Mouse (Mus musculus): ENCODE results near the gene Pik3r2. TPM values are rescaled to one million over a fixed set of nuclear protein-coding genes. Genes with fewer than 3 reads are reported as not detected.

Pik3r2 gene
- total RNA-seq, 2 experiments from 2014 or later = 14.3 to 16.1 TPM

DNA sequence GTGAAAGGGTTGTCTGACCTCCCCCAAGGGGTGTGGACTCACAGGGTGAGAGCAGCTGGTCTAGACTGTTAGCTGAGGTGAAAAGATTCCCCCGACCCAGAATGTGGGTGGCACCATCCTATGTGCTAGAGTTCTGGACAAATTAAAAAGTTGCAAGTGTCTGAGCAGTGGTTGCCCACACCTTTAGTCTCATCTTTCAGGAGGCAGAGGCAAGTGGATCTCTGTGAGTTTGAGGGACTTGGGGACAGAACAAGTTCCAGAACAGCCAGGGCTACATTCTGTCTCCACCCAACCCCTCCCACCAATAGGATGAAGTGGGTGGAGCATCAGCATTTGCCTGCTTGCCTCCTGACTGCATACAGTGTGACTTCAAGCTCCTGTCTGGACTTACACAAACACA lies 14.4 kb downstream of the Pik3r2 start:
- intact Hi-C loops (cut with DNase I) = no loop called here

DNA sequence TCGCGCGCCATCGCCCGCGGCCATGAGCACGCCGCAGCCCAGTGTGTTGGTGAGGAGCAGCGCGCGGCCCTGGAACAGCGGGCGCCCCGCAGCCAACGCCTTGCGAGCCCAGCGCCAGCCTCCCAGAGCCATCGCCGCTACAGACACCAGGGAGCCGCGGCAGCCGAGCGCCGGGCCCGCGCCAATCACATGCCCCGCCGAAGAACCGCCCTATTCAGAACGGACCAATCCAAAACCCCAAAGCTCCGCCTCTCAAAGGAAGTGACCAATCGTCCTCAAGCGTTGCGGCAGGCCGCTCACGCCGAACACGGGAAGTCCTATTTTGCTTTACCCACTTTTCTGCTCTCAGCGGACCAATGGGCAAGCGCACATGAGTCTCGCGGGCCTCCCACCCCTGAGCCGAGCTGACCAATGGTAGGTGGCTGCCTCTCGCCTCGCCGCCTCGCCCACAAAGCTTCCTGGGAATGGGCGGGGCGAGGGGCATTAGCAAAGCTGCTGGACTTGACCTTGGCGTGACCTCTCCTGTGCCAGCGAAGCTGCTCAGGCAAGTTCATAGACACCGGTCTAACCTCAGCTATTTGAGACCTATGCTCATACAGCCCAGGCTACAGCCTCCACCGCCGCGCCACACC lies 15.6 kb downstream of the Pik3r2 start, which contains the start of gene Mpv17l2:
Mpv17l2 (minus strand) TSS at position 172 of the 632 bp plus-strand sequence.
- intact Hi-C loops (cut with DNase I) = no loop called here
- peak; percentile 86 to 93 for DNase-seq

More for the DNA sequence above, 14.4 kb downstream of the Pik3r2 start:
- no peak for DNase-seq

DNA sequence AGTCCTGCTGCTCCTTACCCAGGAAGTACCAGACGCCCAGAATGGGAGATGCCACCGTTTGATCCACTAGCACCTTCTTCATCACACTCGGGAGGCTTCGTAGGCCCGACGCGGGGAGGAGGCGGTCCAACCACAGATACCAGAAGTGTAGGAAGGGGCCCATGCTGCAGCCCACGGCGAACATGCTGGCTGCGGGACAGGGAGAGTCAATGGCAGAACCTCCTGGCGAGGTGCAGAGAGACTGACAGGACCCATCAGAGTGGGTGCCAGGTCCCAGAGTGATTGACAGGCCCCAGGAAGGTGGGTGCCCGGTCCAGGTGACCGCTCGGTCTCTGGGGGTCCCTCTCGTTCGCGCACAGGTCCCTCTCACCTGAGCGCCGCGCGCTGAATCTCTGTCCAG lies 16.2 kb downstream of the Pik3r2 start:
- DNase-seq = no peak

DNA sequence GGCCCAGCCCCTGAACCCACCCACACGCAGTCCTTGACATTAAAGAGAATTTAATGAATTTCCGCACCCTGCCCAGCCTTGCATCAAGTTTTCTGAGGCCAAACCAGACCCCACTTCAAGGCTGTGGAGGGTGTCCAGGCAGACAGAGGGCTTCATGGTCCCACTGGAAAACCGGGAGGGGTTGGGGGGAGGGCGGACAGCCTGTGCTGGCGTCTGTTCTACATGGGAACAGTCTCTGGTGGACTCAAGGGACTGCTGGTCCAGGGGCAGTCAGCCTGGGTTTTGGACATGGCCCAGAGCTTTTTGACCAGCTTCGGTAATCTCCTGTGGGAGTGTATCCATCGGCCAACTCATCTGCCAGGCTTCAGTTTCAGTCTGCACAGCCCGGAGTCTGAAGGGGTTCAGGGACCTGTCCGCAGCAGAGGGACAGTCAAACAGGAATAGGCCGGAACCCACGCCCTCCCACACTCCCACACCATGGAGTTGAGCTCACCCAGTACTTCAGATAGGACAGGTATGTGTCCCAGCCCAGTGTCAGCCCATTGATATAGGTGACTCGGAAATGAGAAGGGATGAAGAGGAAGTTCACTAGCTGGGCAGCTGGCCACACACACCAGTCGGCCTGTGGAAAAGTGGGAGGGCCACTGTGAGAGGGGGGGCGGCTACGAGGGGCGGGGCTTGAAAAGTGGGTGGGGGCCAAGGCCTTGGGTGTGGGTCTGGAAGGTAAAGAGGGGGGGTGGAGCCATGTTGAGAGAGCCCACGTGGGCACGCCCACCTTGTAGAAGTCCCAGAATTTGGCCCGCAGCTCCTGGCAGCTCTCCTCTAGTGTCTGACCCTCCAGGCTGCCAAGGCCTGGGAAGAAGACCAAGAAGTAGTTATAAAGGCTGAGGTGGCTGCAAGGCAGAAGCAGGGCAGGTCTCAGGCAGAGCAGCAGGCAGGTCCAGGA lies 17.6 kb downstream of the Pik3r2 start:
- intact Hi-C loops (cut with DNase I) = no loop called here

More for the DNA sequence above, 16.2 kb downstream of the Pik3r2 start:
- intact Hi-C loops (cut with DNase I) = no loop called here

DNA sequence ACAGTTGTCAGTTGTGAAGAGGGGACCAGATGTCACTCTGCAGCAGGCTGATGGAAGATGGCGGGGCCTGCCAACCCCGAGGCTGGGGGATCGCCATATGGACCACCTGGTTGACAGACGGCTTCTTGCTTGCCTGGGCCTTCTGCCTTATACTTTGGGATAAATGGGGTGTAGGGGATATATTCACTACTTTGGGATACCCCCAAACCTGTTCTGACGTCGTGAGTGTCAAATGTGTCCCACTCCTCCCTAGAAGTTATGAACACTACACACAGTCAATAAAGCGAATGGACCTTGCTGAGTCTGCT lies 18.3 kb downstream of the Pik3r2 start:
- DNase-seq = peak in 1 of 2 experiments; percentile 11
- intact Hi-C loops (cut with DNase I) = no loop called here

More for the DNA sequence above, 17.6 kb downstream of the Pik3r2 start:
- peak; percentile 15 to 26 for DNase-seq

DNA sequence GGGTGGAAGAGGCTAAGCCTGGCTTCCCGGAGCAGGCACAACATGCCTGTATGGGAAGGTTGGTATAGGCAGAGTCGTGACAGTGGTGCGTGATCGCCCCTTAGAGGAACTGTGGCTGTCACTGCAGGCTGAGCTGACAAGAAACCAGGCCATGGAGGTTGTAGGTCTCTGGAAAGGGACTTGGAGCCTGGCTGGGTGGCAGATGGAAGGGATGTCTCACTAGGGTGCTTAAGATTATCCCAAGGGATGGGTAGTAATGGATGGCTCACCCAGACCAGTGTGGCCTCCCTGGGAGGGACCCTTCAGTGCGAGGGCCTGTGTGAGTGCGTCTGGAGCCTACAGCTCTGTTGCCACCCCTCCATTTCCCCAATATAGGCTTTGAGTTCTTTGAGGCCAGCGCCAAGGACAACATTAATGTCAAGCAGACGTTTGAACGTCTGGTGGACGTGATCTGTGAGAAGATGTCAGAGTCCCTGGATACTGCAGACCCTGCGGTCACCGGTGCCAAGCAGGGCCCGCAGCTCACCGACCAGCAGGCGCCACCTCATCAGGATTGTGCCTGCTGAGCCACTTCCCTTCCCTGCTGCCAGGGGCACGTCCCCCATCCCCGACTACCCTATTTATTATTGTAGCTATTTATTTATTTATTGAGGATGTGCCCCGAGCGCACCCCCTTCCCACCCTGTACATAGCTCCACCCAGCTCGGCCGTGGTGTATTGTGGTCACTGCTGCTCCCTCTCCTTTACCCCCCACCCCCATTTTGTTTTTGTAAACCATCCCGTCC lies 18.8 kb downstream of the Pik3r2 start:
- peak; percentile 8 to 15 for DNase-seq
- intact Hi-C loops (cut with DNase I) = no loop called here

DNA sequence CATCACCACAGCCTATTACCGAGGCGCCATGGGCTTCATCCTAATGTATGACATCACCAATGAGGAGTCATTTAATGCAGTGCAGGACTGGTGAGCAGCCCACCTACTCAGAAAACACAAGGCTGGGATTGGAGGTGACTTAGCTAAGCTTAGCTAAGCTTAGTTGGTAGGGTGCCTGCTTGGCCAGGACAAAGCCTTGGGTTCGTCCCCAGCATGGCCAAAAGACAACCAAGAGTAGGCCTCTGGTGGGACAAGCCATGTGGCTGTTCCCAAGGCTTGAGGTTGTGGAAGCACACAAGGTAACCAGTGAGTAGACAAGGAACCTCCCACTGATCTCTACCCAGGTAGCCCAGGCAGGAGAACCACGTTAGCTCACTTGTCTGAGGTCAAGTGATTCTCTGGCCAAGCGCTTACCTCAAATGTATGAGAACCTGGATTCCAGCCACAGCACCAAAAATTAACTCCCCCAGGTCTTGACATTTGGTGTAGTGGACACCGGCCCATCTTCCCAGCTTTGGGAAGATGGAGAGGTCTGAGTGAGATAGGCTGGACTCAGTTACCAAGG lies 20.0 kb downstream of the Pik3r2 start:
- DNase-seq = peak in 1 of 2 experiments; percentile 13
- intact Hi-C loops (cut with DNase I) = no loop called here

DNA sequence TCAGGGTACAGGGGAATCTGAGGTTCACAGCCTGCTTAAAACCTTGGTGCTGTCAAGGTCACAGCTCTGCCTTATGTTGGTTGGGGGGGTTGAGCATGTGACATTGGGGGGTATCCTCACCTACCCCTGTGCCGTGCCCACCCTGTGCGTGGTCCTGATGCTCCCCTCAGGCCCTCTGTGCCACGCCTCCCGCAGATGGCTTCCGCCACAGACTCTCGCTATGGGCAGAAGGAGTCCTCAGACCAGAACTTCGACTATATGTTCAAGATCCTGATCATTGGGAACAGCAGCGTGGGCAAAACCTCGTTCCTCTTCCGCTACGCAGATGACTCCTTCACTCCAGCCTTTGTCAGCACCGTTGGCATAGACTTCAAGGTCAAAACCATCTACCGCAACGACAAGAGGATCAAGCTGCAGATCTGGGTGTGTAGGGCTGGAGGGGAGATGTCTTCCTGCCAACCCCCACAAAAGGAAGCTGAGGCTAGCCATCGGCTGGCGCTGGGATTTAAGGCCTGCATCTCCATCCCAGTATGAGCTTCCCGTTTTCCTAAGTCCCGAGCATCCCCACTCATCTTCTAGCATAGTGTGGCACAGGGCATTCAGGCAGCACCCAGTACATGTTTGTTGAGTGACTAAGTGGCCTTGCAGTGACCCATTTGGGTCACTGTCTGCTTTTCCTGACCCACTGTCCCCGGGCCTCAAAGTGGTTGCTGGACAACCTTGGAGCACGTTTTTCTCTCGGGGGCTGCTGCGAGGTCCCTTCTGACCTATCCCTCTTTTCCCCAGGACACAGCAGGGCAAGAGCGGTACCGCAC lies 20.6 kb downstream of the Pik3r2 start:
- intact Hi-C loops (cut with DNase I) = no loop called here
- DNase-seq = peak; percentile 4 to 15

DNA sequence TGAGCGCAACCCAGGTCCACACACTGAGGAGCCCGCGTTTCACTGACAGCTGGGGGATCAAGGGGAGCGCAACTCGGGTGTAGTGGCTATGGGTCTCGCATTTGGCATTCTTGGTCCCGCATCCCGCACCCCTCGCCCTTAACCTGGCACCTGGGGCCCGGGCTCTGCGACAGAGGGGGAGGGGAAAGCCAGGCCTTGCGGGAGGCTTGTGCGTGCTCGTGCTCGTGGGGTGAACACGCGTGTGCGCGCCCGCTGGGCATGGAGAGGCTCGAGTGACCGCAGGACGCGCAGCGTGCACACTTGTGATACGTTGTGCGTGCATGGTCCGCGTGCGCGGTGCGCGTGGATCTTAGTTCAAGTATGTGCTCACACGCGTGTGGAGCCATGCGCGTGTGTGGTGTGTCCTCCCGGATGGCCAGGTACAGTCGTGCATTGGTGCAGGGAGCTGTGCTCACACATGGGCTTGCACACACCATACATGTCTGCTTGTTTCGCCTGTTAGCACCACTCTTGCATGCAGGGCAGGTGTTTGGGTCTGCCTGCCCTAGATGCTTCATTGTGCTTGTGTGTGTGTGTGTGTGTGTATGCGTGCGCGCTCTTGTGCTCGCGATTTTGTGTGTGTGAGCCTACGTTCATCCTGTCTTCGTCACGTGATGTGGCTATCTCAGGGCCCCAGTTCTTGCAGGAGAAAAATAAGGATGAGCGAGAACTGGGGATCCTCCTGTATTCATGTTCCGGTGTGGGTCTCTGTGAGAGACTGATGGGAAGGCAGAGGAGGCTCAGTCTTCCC lies 21.4 kb downstream of the Pik3r2 start:
- intact Hi-C loops (cut with DNase I) = no loop called here
- peak in 1 of 2 experiments; percentile 49 for DNase-seq

DNA sequence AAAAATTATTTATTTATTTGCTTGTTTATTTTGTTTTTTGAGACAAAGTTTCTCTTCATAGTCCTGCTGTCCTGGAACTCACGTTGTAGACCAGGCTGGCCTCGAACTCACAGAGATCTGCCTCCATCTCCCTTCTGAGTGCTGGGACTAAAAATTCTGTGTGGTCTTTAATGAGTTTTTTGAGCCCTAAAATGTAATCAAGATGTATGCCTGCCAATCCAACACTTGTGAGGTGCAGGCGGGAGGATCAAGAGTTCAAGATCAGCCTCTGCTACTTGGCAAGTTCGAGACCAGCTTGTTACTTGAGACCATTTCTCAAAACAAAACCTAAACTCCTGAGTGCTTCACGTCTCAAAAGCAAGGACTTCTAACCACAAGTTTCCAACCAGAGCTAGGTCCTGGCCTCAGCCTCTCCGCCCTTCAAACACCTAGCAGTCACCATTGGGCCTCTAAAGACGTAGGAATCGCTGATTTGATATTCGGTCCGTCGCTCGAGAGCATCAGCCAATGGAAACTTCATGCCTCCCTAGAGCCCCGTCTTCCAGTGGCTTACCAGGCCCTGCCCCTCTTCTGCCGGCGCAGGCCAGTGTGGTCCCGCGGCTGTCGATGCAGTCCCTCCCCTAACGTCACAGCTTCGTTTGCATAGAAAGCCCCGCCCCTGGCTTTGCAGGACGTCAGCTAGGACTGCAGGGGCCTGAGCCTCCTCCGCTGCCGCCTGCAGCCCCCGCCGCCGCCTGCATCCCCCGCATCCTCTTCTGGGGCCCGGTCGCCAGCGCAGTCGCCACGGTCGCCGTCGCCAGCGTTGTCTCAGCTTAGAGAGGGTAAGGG lies 22.3 kb downstream of the Pik3r2 start, which contains the start of gene Rab3a:
Rab3a (plus strand) TSS at position 637 of the 828 bp plus-strand sequence.
- peak; percentile 90 to 95 for DNase-seq
- intact Hi-C loops (cut with DNase I) = no loop called here

DNA sequence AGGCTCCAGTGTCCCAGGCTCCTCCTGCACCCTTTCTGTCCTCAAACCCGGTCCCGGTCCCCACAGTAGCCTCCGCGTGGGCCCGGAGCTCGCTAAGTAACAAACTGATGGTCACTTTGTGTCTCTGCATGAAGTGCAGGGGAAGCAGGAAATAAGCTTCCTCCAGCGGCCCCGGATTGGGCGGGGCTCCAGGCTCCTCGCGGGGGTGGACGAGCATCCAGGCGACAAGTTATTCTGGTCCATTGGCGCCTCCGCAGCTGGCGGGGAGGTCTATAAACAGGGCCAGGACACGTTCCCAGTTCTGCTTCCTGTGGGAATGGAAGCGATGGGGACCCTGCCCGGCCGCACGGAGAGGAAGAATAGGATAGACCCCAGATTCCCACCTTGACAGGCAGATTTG lies 23.4 kb downstream of the Pik3r2 start:
- intact Hi-C loops (cut with DNase I) = no loop called here
- peak; percentile 90 to 96 for DNase-seq

DNA sequence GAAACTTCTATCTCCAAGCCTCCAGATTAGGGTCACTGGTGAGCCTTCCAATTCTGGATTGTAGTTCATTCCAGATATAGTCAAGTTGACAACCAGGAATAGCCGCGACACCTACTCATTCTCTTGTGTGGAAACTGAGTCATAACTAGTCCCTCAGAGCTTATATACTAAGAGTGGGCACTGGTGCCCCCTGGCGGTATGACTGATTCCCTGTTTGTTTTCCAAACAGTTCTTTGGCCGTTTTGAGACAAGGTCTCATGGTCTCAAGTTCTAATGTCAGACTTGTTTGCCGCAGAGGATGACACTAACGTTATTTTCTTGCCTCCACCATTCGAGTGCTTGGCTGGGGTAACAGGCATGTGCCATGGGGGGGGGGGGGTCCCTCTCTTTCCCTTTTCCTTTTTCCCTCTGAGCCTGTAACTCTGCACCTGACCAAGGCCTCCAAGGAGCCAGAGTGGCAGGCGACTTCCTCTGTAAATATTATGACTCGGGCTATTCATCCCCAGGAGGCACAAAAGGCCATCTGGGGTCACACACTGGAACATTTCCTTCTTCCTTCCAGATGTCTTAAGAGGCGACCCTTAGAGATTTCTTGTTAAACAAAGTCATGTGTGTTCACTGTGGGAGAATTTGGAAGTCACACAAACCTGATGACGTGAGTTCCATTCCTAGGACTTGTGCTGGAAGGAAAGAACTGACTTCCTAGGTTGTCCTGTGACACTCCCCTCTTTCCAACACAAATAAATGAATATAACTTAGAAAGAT lies 24.3 kb downstream of the Pik3r2 start:
- DNase-seq = peak; percentile 66 to 72
- intact Hi-C loops (cut with DNase I) = loop anchor here (1.0 kb wide), 1 partner anchor 32 kb away; no protein-coding TSS in a partner anchor

DNA sequence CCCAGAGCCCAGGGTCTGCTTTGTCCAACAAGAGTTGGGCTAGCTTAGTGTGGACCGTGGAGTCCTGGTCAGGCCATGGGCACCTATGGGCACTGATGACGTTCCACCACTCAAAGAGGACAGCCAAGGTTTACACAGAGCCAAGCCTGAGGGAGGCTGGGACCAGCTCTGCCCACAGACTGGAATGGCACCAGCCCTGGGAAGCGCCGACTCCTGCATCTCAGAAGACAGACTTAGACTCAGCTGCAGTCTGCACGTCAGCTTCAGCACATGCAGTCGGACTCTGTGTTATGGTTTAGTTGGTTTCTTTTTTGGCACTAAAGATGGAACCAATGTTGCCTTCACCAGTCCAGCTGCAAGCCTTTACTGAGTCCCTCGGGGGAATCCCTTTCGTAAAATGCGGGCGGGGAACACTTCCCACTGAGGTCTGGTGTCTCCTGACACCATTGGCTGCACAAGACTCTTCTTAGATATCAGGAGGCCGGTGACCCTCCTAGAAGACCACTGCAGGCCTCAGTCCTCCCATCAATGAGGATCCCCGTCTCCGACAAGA lies 26.3 kb downstream of the Pik3r2 start:
- peak; percentile 5 to 14 for DNase-seq

DNA sequence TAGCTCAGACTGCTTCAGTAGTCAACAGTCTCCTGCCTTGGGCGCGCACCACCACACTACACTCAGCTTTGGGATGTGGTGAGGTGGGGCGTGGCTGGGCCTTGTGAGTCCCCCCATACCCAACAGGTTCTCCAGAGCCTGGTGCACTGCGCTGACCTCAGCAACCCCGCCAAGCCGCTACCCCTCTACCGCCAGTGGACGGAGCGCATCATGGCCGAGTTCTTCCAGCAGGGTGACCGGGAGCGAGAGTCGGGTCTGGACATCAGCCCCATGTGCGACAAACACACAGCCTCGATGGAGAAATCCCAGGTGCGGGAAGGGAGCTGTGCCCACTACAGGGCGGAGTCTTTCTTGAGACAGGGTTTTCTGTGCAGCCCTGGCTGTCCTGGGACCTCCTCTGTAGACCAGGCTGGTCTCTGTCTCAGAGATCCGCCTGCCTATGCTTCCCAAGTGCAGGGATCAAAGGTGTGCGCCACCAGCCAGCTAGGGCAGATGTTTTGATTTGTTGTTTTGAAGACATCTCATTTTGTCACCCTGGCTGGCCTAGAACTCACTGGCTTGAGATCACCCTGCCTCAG lies 27.3 kb downstream of the Pik3r2 start:
- peak in 1 of 2 experiments; percentile 2 for DNase-seq
- intact Hi-C loops (cut with DNase I) = no loop called here

More for the DNA sequence above, 26.3 kb downstream of the Pik3r2 start:
- intact Hi-C loops (cut with DNase I) = no loop called here

DNA sequence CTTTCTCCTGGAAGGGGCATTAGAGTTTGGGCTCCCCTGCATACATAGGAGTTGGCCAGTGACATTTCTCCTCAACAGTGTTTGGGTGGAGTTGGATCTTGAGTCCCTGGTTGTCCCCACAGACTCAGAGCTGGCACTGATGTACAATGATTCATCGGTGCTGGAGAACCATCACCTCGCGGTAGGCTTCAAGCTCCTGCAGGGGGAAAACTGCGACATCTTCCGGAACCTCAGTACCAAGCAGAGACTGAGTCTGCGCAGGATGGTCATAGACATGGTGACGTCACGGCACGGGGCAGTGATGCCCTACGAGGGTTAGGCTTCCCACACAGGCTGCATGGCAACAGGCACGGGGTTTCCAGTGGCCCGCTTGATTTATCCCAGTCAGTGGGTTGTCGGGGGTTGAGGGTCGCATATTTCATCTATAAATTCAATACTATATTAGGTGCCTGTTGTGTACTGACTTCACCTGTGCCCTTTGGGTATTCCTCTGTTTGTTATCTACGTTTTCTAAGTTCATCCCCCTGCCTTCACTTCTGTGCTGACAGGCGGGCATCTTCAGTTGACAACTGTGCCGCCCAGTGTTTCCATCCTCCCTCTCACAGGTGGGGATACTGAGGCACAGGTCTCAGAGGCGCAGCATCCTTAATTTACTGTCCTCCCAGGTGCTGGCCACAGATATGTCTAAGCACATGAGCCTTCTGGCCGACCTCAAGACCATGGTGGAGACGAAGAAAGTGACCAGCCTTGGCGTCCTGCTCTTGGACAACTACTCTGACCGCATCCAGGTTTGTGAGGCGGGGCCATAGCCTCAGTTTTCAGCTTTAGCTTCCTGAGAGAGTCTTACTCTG lies 28.0 kb downstream of the Pik3r2 start:
- DNase-seq = peak in 1 of 2 experiments; percentile 7
- intact Hi-C loops (cut with DNase I) = no loop called here

Measured in gastrocnemius, postnatal 36 days (tissue).